Mouse (Mus musculus) ovary, adult 10 weeks (tissue): Measurements from ENCODE around the gene R3hcc1l. TPM values are rescaled to one million over a fixed set of nuclear protein-coding genes. Genes with fewer than 3 reads are reported as not detected.

Experiments
- polyA plus RNA-seq: library from polyadenylated mRNA; stranded (reverse); fragments of 350-450 nt; fragmentation: Illumina TruSeq; extraction: RNeasy Lipid Tissue Mini Kit (QIAGEN cat#74804); gene quantifications from one replicate; pipeline ENCODE4 v1.2.3, GENCODE M21; 2014

R3hcc1l gene
- polyA plus RNA-seq = 27.2 TPM

GRCm38 (mm10) chr19:42518620-42519310, at the start of gene R3hcc1l:
TSS of gene R3hcc1l (plus strand) at chr19:42518759.

GRCm38 (mm10) chr19:42612654-42613053, 94.1 kb downstream of the R3hcc1l start, which contains the start of gene Loxl4:
TSS of gene Loxl4 (minus strand) at chr19:42612813.

Other genes with a start within 250 kb of the R3hcc1l start
- gene Crtac1, start 87.0 kb upstream of the R3hcc1l start, polyA plus RNA-seq = not detected
- gene Loxl4, start 94.1 kb downstream of the R3hcc1l start, polyA plus RNA-seq = 0.20 TPM
- gene Pyroxd2, start 234.0 kb downstream of the R3hcc1l start, polyA plus RNA-seq = 1.1 TPM